Mouse (Mus musculus): ENCODE data around the gene H2al1k. TPM values are rescaled to one million over a fixed set of nuclear protein-coding genes. Genes with fewer than 3 reads are reported as not detected.
"Not testable (repeated sequence)": the region's sequence is repeated elsewhere in the genome, so short reads cannot be mapped to it uniquely, and the experiment has no call there.

Gene H2al1k
- not detected for total RNA-seq (2021)
- long read RNA-seq, experiment 1: 0 reads
- long read RNA-seq, experiment 2: 0 reads

- not testable (repeated sequence) for DNase-seq
These were observed at the start of gene H2al1k for GRCm38 (mm10) chrX:9350327-9350726. H2al1k (plus strand) TSS chrX:9350627.

DNA sequence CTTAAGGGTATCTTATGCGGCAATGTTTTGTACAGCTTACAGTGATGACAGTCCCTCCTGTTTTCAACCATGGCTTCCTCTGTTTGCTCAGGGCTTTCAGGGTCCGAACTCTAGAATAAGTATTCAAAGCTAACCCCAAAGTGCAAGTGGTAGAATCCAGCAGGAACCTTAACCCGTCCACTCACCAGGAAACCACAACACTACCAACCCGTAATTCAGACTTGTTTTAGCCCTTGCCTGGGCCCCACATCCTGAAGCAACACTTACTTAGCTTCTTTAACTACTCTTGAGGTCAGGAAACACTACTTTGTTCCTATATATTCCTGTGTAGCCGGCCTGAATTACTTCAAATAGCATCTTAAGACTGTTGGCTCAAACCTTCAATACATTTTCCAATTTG is 47.6 kb upstream of the H2al1k start:
- no peak for DNase-seq

DNA sequence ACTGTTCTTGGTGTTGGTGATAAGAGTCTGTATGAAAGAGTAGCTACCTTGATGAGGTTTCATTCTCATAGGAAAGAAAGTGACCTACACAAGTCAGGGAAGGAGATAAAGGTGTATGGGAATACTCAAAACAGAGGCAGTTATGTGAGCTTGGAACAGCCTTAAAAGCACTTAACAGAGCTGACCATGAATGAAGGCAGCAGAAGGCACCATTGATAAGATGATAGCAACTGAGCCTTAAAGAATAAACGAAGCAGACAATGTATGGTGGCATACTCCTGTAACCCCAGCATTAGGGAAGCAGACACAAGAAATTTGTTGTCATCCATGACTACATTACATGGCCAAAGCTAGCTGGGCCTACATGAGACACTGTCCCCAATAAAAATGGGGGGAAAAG is 47.0 kb upstream of the H2al1k start:
- no peak for DNase-seq

DNA sequence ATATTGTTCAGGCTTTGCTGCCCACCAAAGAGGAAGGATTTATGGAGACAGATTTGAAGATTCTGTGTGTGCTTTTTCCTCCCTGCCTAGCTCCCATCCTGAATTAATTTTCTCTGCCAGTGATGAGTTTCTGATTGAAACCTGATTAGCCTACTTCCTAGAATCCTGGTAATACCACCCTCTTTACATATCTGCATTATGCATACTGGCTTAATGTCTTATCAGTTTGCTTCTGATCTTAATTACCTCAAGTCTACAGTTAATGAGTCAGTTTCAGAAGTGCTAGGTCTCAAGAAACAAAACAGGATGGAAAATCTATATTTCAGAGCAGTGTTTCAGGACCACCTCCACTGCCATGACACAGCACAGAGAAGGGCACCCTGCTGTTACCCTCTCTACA is 34.0 kb upstream of the H2al1k start:
- not testable (repeated sequence) for DNase-seq

DNA sequence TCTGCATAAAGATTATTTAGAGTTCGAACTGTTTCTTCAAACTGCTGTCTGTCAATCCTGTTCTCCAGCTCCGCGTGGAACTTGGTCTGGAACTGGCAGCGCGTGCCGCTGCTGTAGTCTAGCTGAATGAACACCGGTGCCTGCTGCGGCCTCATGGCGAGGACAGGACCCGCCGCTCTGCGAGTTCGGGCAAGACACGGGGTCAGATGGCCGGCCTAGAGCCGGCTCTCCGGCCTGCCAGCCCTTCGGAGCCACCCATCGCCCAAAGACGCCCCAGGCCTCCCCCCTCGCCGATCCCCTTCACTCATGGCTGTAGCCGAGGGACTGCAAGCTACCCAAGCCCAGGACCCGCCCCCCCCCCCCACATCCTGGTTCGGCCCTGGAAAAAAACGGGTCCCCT is 22.5 kb upstream of the H2al1k start:
- DNase-seq: not testable (repeated sequence)

GRCm38 (mm10) chrX:9332366-9332962 is 18.0 kb upstream of the H2al1k start:
- not testable (repeated sequence) for DNase-seq

DNA sequence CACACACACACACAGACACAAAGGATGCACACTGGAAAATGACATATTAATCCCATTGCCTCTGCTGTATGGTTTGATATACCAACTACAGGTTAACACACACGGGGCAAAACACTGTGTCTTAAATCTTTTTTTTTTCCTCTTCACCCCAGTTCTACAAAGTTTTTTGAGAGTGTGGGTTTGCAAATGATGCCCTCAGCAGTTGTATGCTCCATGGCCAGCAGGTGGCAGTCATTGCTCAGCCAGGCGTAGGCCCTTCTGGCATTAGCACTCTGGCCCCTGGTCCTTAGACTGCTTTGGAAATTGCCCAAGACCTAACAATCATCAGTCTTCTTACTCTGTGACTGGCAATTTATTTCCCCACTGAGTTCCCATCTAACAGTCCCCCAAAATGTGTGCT is 17.4 kb upstream of the H2al1k start:
- peak; percentile 26 for DNase-seq

DNA sequence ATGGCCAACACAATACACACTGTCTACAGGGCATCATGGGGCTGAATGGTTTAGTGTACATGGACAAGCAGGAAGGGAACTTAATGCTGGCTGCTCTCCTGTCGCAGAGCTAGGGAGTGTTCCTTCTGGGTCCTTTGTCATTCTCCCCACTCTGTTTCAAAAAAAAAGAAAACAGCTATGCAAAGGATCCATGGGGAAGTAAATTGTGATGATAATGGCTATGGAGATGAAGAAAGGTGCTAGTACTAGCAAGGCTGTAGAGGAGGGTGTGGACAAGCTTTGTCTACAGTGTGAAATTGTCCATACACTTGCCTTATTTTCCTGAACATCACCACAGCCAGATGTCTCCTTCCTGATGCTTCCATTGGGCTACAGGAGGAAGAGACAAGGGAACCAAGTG is 15.4 kb upstream of the H2al1k start:
- not testable (repeated sequence) for DNase-seq

DNA sequence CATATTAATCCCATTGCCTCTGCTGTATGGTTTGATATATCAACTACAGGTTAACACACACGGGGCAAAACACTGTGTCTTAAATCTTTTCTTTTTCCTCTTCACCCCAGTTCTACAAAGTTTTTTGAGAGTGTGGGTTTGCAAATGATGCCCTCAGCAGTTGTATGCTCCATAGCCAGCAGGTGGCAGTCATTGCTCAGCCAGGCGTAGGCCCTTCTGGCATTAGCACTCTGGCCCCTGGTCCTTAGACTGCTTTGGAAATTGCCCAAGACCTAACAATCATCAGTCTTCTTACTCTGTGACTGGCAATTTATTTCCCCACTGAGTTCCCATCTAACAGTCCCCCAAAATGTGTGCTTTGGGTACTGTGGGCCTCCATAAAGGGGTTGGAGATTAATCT is 23.6 kb downstream of the H2al1k start:
- not testable (repeated sequence) for DNase-seq

DNA sequence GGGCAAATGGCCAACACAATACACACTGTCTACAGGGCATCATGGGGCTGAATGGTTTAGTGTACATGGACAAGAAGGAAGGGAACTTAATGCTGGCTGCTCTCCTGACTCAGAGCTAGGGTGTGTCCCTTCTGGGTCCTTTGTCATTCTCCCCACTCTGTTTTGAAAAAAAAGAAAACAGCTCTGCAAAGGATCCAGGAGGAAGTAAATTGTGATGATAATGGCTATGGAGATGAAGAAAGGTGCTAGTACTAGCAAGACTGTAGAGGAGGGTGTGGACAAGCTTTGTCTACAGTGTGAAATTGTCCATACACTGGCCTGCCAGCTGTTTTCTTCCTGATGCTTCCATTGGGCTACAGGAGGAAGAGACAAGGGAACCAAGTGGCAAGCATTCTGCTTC is 25.5 kb downstream of the H2al1k start:
- DNase-seq: not testable (repeated sequence)

Other genes with a start within 250 kb of the H2al1k start
- gene 4930402K13Rik, start 246.1 kb upstream of the H2al1k start, total RNA-seq (2021): not detected
- gene Lancl3, start 150.7 kb upstream of the H2al1k start, total RNA-seq (2021): under 1 TPM; 0.20 to 0.24 TPM
- not detected for gene Gm14862, start 93.7 kb upstream of the H2al1k start, total RNA-seq (2021)
- gene Xk, start 77.9 kb upstream of the H2al1k start, total RNA-seq (2021): 1 to 10 TPM; 3.8 TPM
- not detected for gene H2al1m, start 66.9 kb upstream of the H2al1k start, total RNA-seq (2021)
- gene Cybb, start 137.1 kb downstream of the H2al1k start, total RNA-seq (2021): 1 to 10 TPM; 1.7 to 1.9 TPM
- not detected for gene H2al1o, start 221.8 kb downstream of the H2al1k start, total RNA-seq (2021)

Data from gastrocnemius, postnatal 25 days (tissue).